Mouse (Mus musculus): ENCODE measurements around the gene Gpr55. TPM values are rescaled to one million over a fixed set of nuclear protein-coding genes. Genes with fewer than 3 reads are reported as not detected.

Gpr55 gene
- under 1 TPM; 0.20 to 0.40 TPM for total RNA-seq (2023)

DNA sequence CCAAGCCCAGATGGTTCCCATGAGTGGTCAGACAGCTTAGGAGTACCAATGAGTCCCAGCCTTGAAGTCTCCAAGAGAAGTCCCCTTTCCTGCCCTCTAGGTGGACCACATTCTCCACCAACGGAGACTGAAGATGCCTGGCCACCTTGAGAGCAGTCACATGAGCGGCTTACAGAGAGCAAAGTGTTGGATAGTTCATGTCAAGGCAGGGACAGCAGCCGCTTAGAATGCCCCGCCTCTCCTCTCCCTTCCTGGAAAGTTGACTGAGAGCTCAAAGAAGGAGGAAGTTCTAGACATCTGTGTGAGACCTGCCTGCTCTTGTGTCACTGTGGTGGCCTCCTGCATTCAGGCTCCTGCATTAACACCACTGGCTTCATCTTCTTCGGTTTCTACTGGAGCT lies at the start of gene Gpr55:
Gpr55 (minus strand) TSS at position 135 of the 400 bp plus-strand sequence.

DNA sequence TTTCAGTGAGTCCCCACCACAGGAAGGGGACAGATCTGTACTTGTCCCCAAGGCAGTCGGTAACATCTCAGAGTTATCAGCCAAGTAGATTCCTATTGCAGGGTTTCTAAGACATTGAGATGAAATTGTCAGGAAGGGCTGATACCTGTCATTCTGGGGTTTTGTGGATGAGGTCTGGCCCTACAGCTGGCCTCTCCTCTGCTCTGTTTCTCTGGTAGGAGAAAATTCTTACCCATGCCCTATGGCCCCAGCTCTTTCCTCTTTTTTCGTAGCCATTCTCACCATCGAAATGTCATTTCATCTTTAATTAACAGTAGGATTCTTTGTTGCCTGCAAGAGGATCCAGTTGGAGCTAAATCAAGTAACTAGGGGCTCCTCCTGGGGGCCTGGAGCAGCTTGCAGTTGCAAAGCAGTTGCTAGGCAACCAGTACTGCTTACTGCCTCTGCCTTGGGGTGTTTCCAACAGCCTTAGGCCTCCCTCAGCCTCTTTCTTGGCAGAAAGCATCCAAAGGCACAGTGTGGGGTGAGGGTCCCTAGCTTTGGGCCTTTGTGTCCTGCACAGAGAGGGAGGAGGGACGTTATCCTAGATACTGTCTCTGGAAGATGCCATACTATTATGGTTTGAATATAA lies 32.6 kb downstream of the Gpr55 start, which contains the start of gene 4933407L21Rik:
4933407L21Rik (plus strand) TSS at position 427 of the 631 bp plus-strand sequence.

DNA sequence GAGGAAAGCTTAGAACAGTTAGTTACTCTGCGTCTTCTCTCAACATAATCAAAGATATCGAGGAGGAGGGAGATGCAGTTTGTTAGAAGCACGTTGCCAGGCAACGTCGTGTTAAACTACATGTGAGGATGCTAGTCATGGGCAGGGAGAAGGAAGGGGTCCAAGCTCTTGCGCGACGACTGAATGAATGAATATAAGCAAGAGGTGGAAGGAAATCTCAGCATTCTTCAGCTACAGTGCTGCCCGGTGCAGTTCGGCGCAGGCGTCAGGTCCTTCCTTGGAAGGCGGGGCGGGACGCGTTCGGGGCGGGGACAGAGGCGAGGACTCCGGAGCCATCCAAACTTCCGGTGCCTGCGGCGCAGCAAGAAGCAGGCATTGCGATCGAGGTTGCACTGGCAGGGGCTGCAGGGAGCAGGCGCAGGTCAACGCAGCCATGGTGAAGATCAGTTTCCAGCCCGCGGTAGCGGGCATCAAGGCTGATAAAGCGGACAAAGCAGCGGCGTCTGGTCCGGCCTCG lies 66.5 kb downstream of the Gpr55 start, which contains the start of gene Itm2c:
Itm2c (plus strand) TSS at position 51 of the 517 bp plus-strand sequence.

Other genes with a start within 250 kb of the Gpr55 start
- gene A630001G21Rik, start 182.4 kb downstream of the Gpr55 start, total RNA-seq (2023): 10 to 100 TPM; 29.2 to 32.9 TPM
- 10 to 100 TPM; 86.5 to 99.1 TPM for gene Cab39, start 167.6 kb downstream of the Gpr55 start, total RNA-seq (2023)
- 10 to 100 TPM; 38.4 to 48.0 TPM for gene Itm2c, start 66.7 kb downstream of the Gpr55 start, total RNA-seq (2023)
- gene 4933407L21Rik, start 32.5 kb downstream of the Gpr55 start, total RNA-seq (2023): not detected
- not detected for gene Spata3, start 55.8 kb upstream of the Gpr55 start, total RNA-seq (2023)
- gene 2810459M11Rik, start 84.9 kb upstream of the Gpr55 start, total RNA-seq (2023): not detected
- 10 to 100 TPM; 43.0 to 46.7 TPM for gene Psmd1, start 103.4 kb upstream of the Gpr55 start, total RNA-seq (2023)
- not detected for gene Htr2b, start 151.0 kb upstream of the Gpr55 start, total RNA-seq (2023)
- gene Gm21972, start 172.6 kb upstream of the Gpr55 start, total RNA-seq (2023): not detected
- gene Armc9, start 193.8 kb upstream of the Gpr55 start, total RNA-seq (2023): 1 to 10 TPM; 1.9 to 4.1 TPM

Measured in neutrophil, adult 59 days (primary cell).